Mouse (Mus musculus): Measurements from ENCODE around the gene Sema7a.

Sema7a gene

GRCm38 (mm10) chr9:57940349-57940794 is 460 bp downstream of the Sema7a start:
- DNase-seq: peak in 1 of 2 experiments; percentile 58

GRCm38 (mm10) chr9:57940861-57941638 is 1.1 kb downstream of the Sema7a start:
- DNase-seq: peak; percentile 59 to 60

GRCm38 (mm10) chr9:57942039-57942438 is 2.1 kb downstream of the Sema7a start:
- DNase-seq: peak; percentile 75 to 80

GRCm38 (mm10) chr9:57943067-57943466 is 3.2 kb downstream of the Sema7a start:
- peak in 1 of 2 experiments; percentile 34 for DNase-seq

GRCm38 (mm10) chr9:57944572-57944971 is 4.7 kb downstream of the Sema7a start:
- peak; percentile 81 to 84 for DNase-seq

- DNase-seq: no peak
Observed at GRCm38 (mm10) chr9:57945771-57946616, 6.1 kb downstream of the Sema7a start.

- peak; percentile 85 for DNase-seq
Observed at GRCm38 (mm10) chr9:57947381-57948030, 7.6 kb downstream of the Sema7a start.

- peak; percentile 33 to 45 for DNase-seq
Observed at GRCm38 (mm10) chr9:57948333-57948931, 8.5 kb downstream of the Sema7a start.

GRCm38 (mm10) chr9:57949102-57949704 is 9.3 kb downstream of the Sema7a start:
- DNase-seq: peak in 1 of 2 experiments; percentile 35

- DNase-seq: peak in 1 of 2 experiments; percentile 42
Observed at GRCm38 (mm10) chr9:57949879-57950278, 10.0 kb downstream of the Sema7a start.

- DNase-seq: peak; percentile 38 to 42
Observed at GRCm38 (mm10) chr9:57950519-57950918, 10.6 kb downstream of the Sema7a start.

GRCm38 (mm10) chr9:57951993-57952392 is 12.1 kb downstream of the Sema7a start:
- no peak for DNase-seq

- no peak for DNase-seq
Observed at GRCm38 (mm10) chr9:57954962-57955744, 15.2 kb downstream of the Sema7a start.

GRCm38 (mm10) chr9:57955764-57956163 is 15.9 kb downstream of the Sema7a start:
- no peak for DNase-seq

- no peak for DNase-seq
Observed at GRCm38 (mm10) chr9:57956196-57956837, 16.4 kb downstream of the Sema7a start.

- DNase-seq: no peak
Observed at GRCm38 (mm10) chr9:57956838-57957236, 16.9 kb downstream of the Sema7a start.

- DNase-seq: no peak
Observed at GRCm38 (mm10) chr9:57958615-57959014, 18.7 kb downstream of the Sema7a start.

- no peak for DNase-seq
Observed at GRCm38 (mm10) chr9:57959399-57959798, 19.5 kb downstream of the Sema7a start.

GRCm38 (mm10) chr9:57959886-57960866 is 20.3 kb downstream of the Sema7a start:
- DNase-seq: peak in 1 of 2 experiments; percentile 14

GRCm38 (mm10) chr9:57961226-57961625 is 21.3 kb downstream of the Sema7a start:
- peak in 1 of 2 experiments; percentile 13 for DNase-seq

All from cerebellum, adult 18-20 months (tissue).